Mouse (Mus musculus): ENCODE results near the gene Tmprss9.

DNA sequence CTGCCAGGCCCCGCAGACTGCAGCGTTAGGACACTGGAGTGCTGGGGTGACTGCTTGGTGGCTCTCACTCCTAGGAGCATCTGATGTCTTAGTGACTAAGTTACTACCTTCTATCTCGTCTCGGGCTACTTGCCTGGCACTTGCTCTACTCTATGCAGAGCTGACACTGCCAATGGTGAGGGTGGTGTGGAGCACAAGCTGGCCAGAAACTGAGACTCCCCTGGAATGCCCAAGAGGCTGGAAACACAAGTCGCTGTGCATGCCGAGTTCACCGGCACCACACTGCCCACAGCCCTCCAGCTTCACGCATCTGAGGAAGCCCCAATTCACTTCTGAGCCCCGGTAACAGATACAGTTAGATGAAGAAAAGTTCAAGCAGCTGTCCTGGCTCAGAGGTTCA is 2.4 kb downstream of the Tmprss9 start:
- no peak for TF ChIP-seq CTCF (conservative IDR thresholded peaks at IDR 0.05; ENCODE audit: insufficient read depth, insufficient read length, low read depth, low read length)
- no peak for TF ChIP-seq POLR2A (IDR thresholded peaks at IDR 0.05; ENCODE audit: low read depth, low read length)
